33 mouse cellular contexts compared by ENCODE assay signal in genomic region chr10:127137896-127138295, GRCm38 (mm10). TPM values are rescaled to one million over a fixed set of nuclear protein-coding genes. Genes with fewer than 3 reads are reported as not detected.
DNase-seq lines count a peak whose midpoint lies in the region; ATAC-seq and TF ChIP-seq lines count a peak whose summit lies in the region.
"Had no signal": no experiment of that assay in that cellular context is flagged by ENCODE, and none has a peak within 500 bp of the region (broad histone marks: within the 10 kb centered on the region; RNA-seq: fewer than 3 reads in every experiment).

No protein-coding gene starts in this region.

- TF ChIP-seq POLR2A in spleen, adult 2 months (IDR thresholded peaks at IDR 0.05; ENCODE audit: low read depth, low read length): no peak

- no peak for ATAC-seq in liver, postnatal 0 days
- no peak for ATAC-seq in cerebellum, adult (ENCODE audit: insufficient number of reproducible peaks, low FRiP score, low TSS enrichment)
- ATAC-seq: activated CD4-positive, CD25-positive, alpha-beta regulatory T cell, adult 4 months; CD4-positive, CD25-positive, alpha-beta regulatory T cell, adult 4 months; forebrain, embryonic 15.5 days; hindbrain, postnatal 0 days; midbrain, embryonic 16.5 days had no signal

- peak overlapping the region; percentile 70 for H3K27ac ChIP-seq in spleen, adult 2 months (ENCODE audit: insufficient read depth, low read length)
- H3K27ac ChIP-seq in liver, postnatal 0 days (ENCODE audit: low read depth): peak overlapping the region; percentile 75
- H3K27ac ChIP-seq: embryonic facial prominence, embryonic 12.5 days; forebrain, embryonic 15.5 days; gastrocnemius, adult 2 months; hindbrain, embryonic 12.5 days; hindbrain, postnatal 0 days; kidney, postnatal 0 days; limb, embryonic 10.5 days; limb, embryonic 15.5 days had no signal

- no peaks in the 10 kb centered on the region for H3K9me3 ChIP-seq in liver, postnatal 0 days (ENCODE audit: low read length)
- H3K9me3 ChIP-seq: embryonic facial prominence, embryonic 12.5 days; forebrain, embryonic 15.5 days; limb, embryonic 10.5 days; limb, embryonic 15.5 days had no signal

- no peak overlapping the region for H3K4me3 ChIP-seq in spleen, adult 2 months (ENCODE audit: extremely low read depth, insufficient read depth, insufficient read length)
- no peak overlapping the region for H3K4me3 ChIP-seq in liver, postnatal 0 days (ENCODE audit: low read depth, low read length)
- H3K4me3 ChIP-seq: embryonic facial prominence, embryonic 12.5 days; forebrain, embryonic 15.5 days; gastrocnemius, adult 2 months; hindbrain, embryonic 12.5 days; limb, embryonic 10.5 days; limb, embryonic 15.5 days had no signal

- H3K36me3 ChIP-seq in spleen, adult 2 months (ENCODE audit: control insufficient read depth, insufficient read depth, low read length): no peaks in the 10 kb centered on the region
- no peaks in the 10 kb centered on the region for H3K36me3 ChIP-seq in liver, postnatal 0 days (replicated peaks; ENCODE audit: insufficient read depth, low read length)
- H3K36me3 ChIP-seq: embryonic facial prominence, embryonic 12.5 days; forebrain, embryonic 15.5 days; hindbrain, embryonic 12.5 days; limb, embryonic 10.5 days; limb, embryonic 15.5 days had no signal

- peaks cover 35% of the 10 kb centered on the region; the same call in 1 of the 2 replicates for H3K4me1 ChIP-seq in spleen, adult 2 months (ENCODE audit: control insufficient read depth, insufficient read depth, insufficient read length)
- H3K4me1 ChIP-seq in liver, postnatal 0 days (ENCODE audit: insufficient read depth): peaks cover 32% of the 10 kb centered on the region
- H3K4me1 ChIP-seq: embryonic facial prominence, embryonic 12.5 days; forebrain, embryonic 15.5 days; hindbrain, embryonic 12.5 days; limb, embryonic 15.5 days had no signal

- no peaks in the 10 kb centered on the region for H3K27me3 ChIP-seq in spleen, adult 2 months (ENCODE audit: control insufficient read depth, insufficient read depth, low read length)
- H3K27me3 ChIP-seq in liver, postnatal 0 days (ENCODE audit: insufficient read depth, low read length): no peaks in the 10 kb centered on the region
- H3K27me3 ChIP-seq: embryonic facial prominence, embryonic 12.5 days; forebrain, embryonic 15.5 days; hindbrain, embryonic 12.5 days; limb, embryonic 15.5 days had no signal

- no peak for TF ChIP-seq EP300 in liver, postnatal 0 days (IDR thresholded peaks at IDR 0.05; ENCODE audit: low read depth)

- 81% methylated on average over 3 of the region's 3 CpGs for WGBS in spleen, adult 2 months
- WGBS in liver, postnatal 0 days (ENCODE audit: insufficient replicate concordance): 68% methylated on average over 3 of the region's 3 CpGs

- H3K4me2 ChIP-seq in liver, postnatal 0 days (ENCODE audit: low read depth, low read length): no peak overlapping the region
- H3K4me2 ChIP-seq: embryonic facial prominence, embryonic 12.5 days; forebrain, embryonic 15.5 days; heart, embryonic 11.5 days; hindbrain, embryonic 12.5 days; limb, embryonic 15.5 days; midbrain, embryonic 11.5 days had no signal

- DNase-seq in spleen, adult 2 months (ENCODE audit: low read depth in 1 of 2, low spot score in 2 of 2): no peak
- no peak for DNase-seq in spleen, postnatal 14 days (ENCODE audit: low spot score in 2 of 2)
- peak; percentile 49 for DNase-seq in induced T-regulatory cell, adult 2 months (ENCODE audit: low read depth)
- no peak for DNase-seq in liver, postnatal 0 days
- DNase-seq in embryo, embryonic 10.5 days (ENCODE audit: low spot score): no peak
- DNase-seq in adrenal gland, postnatal 10 days: no peak
- DNase-seq: adrenal gland, adult 2 months; cerebellum, adult 11 months; cerebellum, adult 9-10 months; cerebellum, postnatal 36 days; embryo, embryonic 11 days; gastrocnemius, adult 2 months; gastrocnemius, postnatal 36 days; heart, adult 18-20 months; heart, postnatal 36 days; layer of hippocampus, postnatal 36 days; right cerebral cortex, postnatal 25 days; spleen, adult 18-20 months; thymus, postnatal 36 days had no signal

- no peak for TF ChIP-seq CTCF in spleen, adult 2 months (IDR thresholded peaks at IDR 0.05; ENCODE audit: extremely low read depth, insufficient read depth, insufficient read length, insufficient replicate concordance)
- no peak for TF ChIP-seq CTCF in liver, postnatal 0 days (IDR thresholded peaks at IDR 0.05; ENCODE audit: low read depth)

- no peak overlapping the region for H3K9ac ChIP-seq in liver, postnatal 0 days (replicated peaks)
- H3K9ac ChIP-seq: embryonic facial prominence, embryonic 12.5 days; forebrain, embryonic 15.5 days; hindbrain, embryonic 12.5 days; limb, embryonic 15.5 days had no signal

RNA-seq across cellular contexts. Expression of gene Os9, which starts 17.0 kb away (rescaled TPM):
- polyA plus RNA-seq in spleen, adult 2 months (2012; rRNA removed): 48.7 and 57.4 TPM in 2 replicates
- 78.8 and 81.4 TPM in 2 replicates for polyA plus RNA-seq in liver, postnatal 0 days (2015; fragmentation: Nextera tagmentation; extraction: Ambion mirVana)
- total RNA-seq in adrenal gland, postnatal 10 days (2021): 10 to 100 TPM; 82.0 to 88.6 TPM

RNA-seq across cellular contexts. Expression of gene B4galnt1, which starts 27.1 kb away (rescaled TPM):
- 284 and 346 TPM in 2 replicates for polyA plus RNA-seq in spleen, adult 2 months (2012; rRNA removed)
- 27.2 and 32.2 TPM in 2 replicates for polyA plus RNA-seq in liver, postnatal 0 days (2015; fragmentation: Nextera tagmentation; extraction: Ambion mirVana)
- total RNA-seq in adrenal gland, postnatal 10 days (2021): 10 to 100 TPM; 12.7 to 16.3 TPM

RNA-seq across cellular contexts. Expression of gene Slc26a10, which starts 42.5 kb away (rescaled TPM):
- polyA plus RNA-seq in spleen, adult 2 months (2012; rRNA removed): 0.94 and 1.1 TPM in 2 replicates
- 2.0 TPM in 2 replicates for polyA plus RNA-seq in liver, postnatal 0 days (2015; fragmentation: Nextera tagmentation; extraction: Ambion mirVana)
- total RNA-seq in adrenal gland, postnatal 10 days (2021): 10 to 100 TPM in 1 of 2 experiments, 1 to 10 TPM in 1; 7.4 to 13.7 TPM

RNA-seq across cellular contexts. Expression of gene Arhgef25, which starts 52.0 kb away (rescaled TPM):
- polyA plus RNA-seq in spleen, adult 2 months (2012; rRNA removed): 8.5 and 9.2 TPM in 2 replicates
- 1.9 and 2.6 TPM in 2 replicates for polyA plus RNA-seq in liver, postnatal 0 days (2015; fragmentation: Nextera tagmentation; extraction: Ambion mirVana)
- total RNA-seq in adrenal gland, postnatal 10 days (2021): 10 to 100 TPM; 18.1 to 26.5 TPM
- total RNA-seq: neutrophil, adult 5-6 weeks had no signal
- polyA plus RNA-seq: activated CD4-positive, CD25-positive, alpha-beta regulatory T cell, adult 4 months had no signal

RNA-seq across cellular contexts. Expression of gene Dtx3, which starts 57.6 kb away (rescaled TPM):
- 67.9 and 83.7 TPM in 2 replicates for polyA plus RNA-seq in spleen, adult 2 months (2012; rRNA removed)
- polyA plus RNA-seq in liver, postnatal 0 days (2015; fragmentation: Nextera tagmentation; extraction: Ambion mirVana): 8.8 and 8.9 TPM in 2 replicates
- 10 to 100 TPM; 48.3 to 69.4 TPM for total RNA-seq in adrenal gland, postnatal 10 days (2021)
